Mouse (Mus musculus): ENCODE data around the gene 4930486L24Rik. TPM values are rescaled to one million over a fixed set of nuclear protein-coding genes. Genes with fewer than 3 reads are reported as not detected.

4930486L24Rik gene
- total RNA-seq, 2 experiments from 2014 or later = 0.45 TPM; not detected in 1

Other genes with a start within 250 kb of the 4930486L24Rik start
- not detected for gene BC051665, start 78.1 kb downstream of the 4930486L24Rik start, total RNA-seq (2021)
- not detected for gene Ctsll3, start 61.6 kb downstream of the 4930486L24Rik start, total RNA-seq (2021)
- gene Gm49392, start 32.4 kb upstream of the 4930486L24Rik start, total RNA-seq (2021) = not detected
- 1 to 10 TPM; 2.1 to 2.3 TPM for gene Ctla2b, start 33.0 kb upstream of the 4930486L24Rik start, total RNA-seq (2021)
- gene Tpbpb, start 40.4 kb upstream of the 4930486L24Rik start, total RNA-seq (2021) = not detected
- not detected for gene Gm49393, start 71.1 kb upstream of the 4930486L24Rik start, total RNA-seq (2021)
- gene Gm49391, start 72.1 kb upstream of the 4930486L24Rik start, total RNA-seq (2021) = 1 to 10 TPM in 1 of 2 experiments, under 1 TPM in 1; 0.91 to 1.1 TPM
- gene Ctla2a, start 72.2 kb upstream of the 4930486L24Rik start, total RNA-seq (2021) = 10 to 100 TPM; 25.7 to 35.2 TPM
- not detected for gene Tpbpa, start 77.5 kb upstream of the 4930486L24Rik start, total RNA-seq (2021)
- not detected for gene Ctsj, start 141.5 kb upstream of the 4930486L24Rik start, total RNA-seq (2021)
- gene Ctsq, start 176.2 kb upstream of the 4930486L24Rik start, total RNA-seq (2021) = not detected